Mouse (Mus musculus): Measurements from ENCODE around the gene Palld.

DNA sequence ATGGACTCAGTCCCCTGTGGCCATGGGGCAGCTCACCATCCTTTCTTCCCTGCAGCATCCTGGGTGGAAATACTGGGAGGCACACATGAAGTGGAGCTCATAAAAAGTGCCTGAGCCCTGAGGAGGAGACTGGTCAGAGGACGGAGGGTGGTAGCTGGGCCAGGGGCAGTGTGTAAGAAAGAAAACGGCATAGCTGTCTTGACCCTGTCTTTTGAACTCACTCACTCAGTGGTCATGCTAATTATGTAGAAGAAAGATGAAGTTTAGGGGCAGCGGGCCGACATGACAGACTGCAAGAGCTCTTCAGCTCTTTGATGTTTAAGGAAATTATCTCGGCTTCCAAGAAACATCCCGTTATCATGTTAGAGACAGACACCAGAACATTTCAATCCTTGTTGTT, 235.6 kb downstream of the Palld start:
- TF ChIP-seq GABPA (IDR thresholded peaks at IDR 0.05; ENCODE audit: insufficient replicate concordance, low read depth, low read length) (no peak), ZKSCAN1 (IDR thresholded peaks at IDR 0.05; ENCODE audit: borderline replicate concordance, low read depth, low read length) (no peak), ETS1 (conservative IDR thresholded peaks at IDR 0.05; ENCODE audit: low read depth, low read length) (no peak), CTCF (conservative IDR thresholded peaks at IDR 0.05 in 1 of 2, IDR thresholded peaks at IDR 0.05 in 1 of 2; ENCODE audit: low read depth in 2 of 2, low read length in 2 of 2) (no peak), USF2 (conservative IDR thresholded peaks at IDR 0.05; ENCODE audit: low read depth, low read length) (no peak), ZC3H11A (IDR thresholded peaks at IDR 0.05; ENCODE audit: low read depth, low read length) (no peak), MAX (IDR thresholded peaks at IDR 0.05; ENCODE audit: low read length) (no peak), RCOR1 (conservative IDR thresholded peaks at IDR 0.05; ENCODE audit: low read depth, low read length) (no peak), ZMIZ1 (IDR thresholded peaks at IDR 0.05; ENCODE audit: low read depth, low read length) (no peak)
